Mouse (Mus musculus) kidney, adult 2 months (tissue): ENCODE results near the gene Flot2. TPM values are rescaled to one million over a fixed set of nuclear protein-coding genes. Genes with fewer than 3 reads are reported as not detected.
"Not testable (repeated sequence)": the region's sequence is repeated elsewhere in the genome, so short reads cannot be mapped to it uniquely, and the experiment has no call there.

Source experiments
- DNase-seq: peaks from one replicate; pipeline ENCODE4 v3.0.0; 2021
- H3K27ac ChIP-seq: fragments of 200-500 bp; 2 replicates; pipeline ENCODE4 v1.5.1; 2012; ENCODE audit warnings: low read depth, low read length, control low read depth, inconsistent platforms; ENCODE audit not compliant: insufficient read depth
- H3K27me3 ChIP-seq: fragments of 200-500 bp; replicated peaks from 2 replicates; pipeline ENCODE4 v1.6.1; 2012; ENCODE audit warnings: mild to moderate bottlenecking, moderate library complexity, low read length, inconsistent platforms; ENCODE audit not compliant: control insufficient read depth, insufficient read depth
- H3K36me3 ChIP-seq: fragments of 200-500 bp; 2 replicates; pipeline ENCODE4 v1.6.1; 2012; ENCODE audit warnings: mild to moderate bottlenecking, moderate library complexity, low read length, inconsistent platforms; ENCODE audit not compliant: control insufficient read depth, insufficient read depth
- H3K4me1 ChIP-seq: fragments of 200-500 bp; 2 replicates; pipeline ENCODE4 v1.6.1; 2011; ENCODE audit warnings: low read length; ENCODE audit not compliant: control insufficient read depth, insufficient read depth
- H3K4me3 ChIP-seq: fragments of 200-500 bp; 2 replicates; pipeline ENCODE4 v1.5.1; 2011; ENCODE audit warnings: mild to moderate bottlenecking, low read depth, low read length, control low read depth; ENCODE audit not compliant: insufficient read depth
- CTCF ChIP-seq: fragments of 200-500 bp; conservative IDR thresholded peaks from 2 replicates; pipeline ENCODE4 v1.5.1; 2011; ENCODE audit warnings: low read depth, mild to moderate bottlenecking, control low read depth, low read length, moderate library complexity, mixed read lengths; ENCODE audit not compliant: insufficient read depth, insufficient read length
- POLR2A ChIP-seq: fragments of 200-500 bp; IDR thresholded peaks from one replicate; pipeline ENCODE4 v1.6.1; 2011; ENCODE audit warnings: low read depth, low read length, control low read depth
- WGBS: fragments of 180-500 bp; shearing (Covaris S2); methylation state at CpG from one replicate; pipeline ENCODE4 v1.1.7; 2018; 5-methylcytosine and 5-hydroxymethylcytosine counted together
- polyA plus RNA-seq: library from polyadenylated mRNA; depleted of rRNA; stranded (reverse); fragments of >200 nt; gene quantifications from 2 replicates; pipeline ENCODE4 v1.2.3, GENCODE M21; 2012

Gene Flot2
- polyA plus RNA-seq, 1 experiment, result 95.0 TPM

DNA sequence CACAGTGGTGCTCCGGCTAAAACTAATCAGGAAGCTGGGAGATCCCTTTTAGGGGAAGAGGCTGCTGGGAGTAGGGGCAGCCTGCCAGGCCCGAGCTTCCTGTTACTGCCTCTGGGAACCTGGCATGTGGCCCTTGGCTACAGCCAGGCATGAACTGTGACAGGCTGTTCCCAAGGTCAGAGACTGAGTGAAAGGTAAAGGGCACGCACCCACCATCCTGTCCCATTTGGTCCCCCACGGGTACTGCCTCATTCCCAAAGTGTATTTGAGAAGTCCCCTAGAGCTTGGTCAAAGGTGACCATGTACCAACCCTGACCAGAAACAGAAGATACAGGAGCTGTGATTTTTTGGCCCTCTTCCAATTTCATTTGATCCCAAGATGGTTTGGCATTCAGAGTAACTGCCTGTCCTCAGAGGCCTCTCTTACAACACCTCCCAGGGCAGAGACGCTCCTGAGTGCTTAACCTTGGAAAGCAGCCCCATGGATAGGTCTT lies 7.1 kb downstream of the Flot2 start:
- H3K27ac ChIP-seq, result peak overlapping the region; percentile 83
- H3K4me1 ChIP-seq, result peaks cover 14% of the 10 kb centered on the region; the same call in 1 of the 2 replicates
- DNase-seq, result peak; percentile 96
- H3K4me3 ChIP-seq, result no peak overlapping the region
- H3K27me3 ChIP-seq, result no peaks in the 10 kb centered on the region
- H3K36me3 ChIP-seq, result no peaks in the 10 kb centered on the region
- TF ChIP-seq CTCF (0 out of 2 replicates have a peak, but pooled peaks have one; percentile 1), POLR2A (no peak)
- WGBS, result 6% methylated on average over 5 of the region's 5 CpGs

DNA sequence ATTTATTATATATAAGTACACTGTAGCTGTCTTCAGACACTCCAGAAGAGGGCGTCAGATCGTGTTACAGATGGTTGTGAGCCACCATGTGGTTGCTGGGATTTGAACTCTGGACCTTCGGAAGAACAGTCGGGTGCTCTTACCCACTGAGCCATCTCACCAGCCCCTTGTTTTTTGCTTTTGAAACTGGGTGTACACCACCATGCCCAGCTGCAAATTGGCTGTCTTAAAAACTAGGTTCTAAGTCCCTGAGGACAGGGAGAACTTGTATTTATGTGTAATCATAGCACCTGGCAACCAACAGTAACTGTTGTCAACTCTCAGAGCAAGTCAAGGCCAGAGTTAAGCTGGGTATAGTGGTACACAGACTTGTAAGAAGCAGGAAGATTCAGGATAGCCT lies 10.9 kb downstream of the Flot2 start:
- not testable (repeated sequence) for H3K4me3 ChIP-seq, DNase-seq, H3K36me3 ChIP-seq, H3K27ac ChIP-seq, H3K27me3 ChIP-seq
- WGBS, result 78% methylated on average over 4 of the region's 4 CpGs
- H3K4me1 ChIP-seq, result peaks cover 14% of the 10 kb centered on the region; the same call in 1 of the 2 replicates

DNA sequence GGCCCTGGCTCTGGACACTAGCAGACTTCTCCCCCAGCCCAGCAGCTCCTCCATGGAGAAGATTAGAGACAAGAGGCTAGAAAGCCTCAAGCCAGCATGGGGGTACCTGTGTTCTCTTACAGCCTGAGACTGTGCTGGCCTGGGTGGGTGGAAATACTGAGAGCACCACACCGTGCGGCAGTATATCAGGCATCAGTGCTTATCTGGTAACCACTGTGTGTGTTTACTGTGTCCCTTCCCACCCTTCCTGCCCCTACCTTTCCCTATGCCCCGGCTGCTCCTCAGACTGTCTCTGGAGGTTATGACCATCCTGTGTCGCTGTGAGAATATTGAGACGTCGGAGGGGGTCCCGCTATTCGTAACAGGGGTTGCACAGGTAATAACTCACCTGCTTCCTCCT lies 15.3 kb downstream of the Flot2 start:
- H3K27me3 ChIP-seq, result no peaks in the 10 kb centered on the region
- DNase-seq, result no peak
- TF ChIP-seq POLR2A (no peak), CTCF (no peak)
- no peak overlapping the region for H3K27ac ChIP-seq
- H3K4me1 ChIP-seq, result no peaks in the 10 kb centered on the region
- H3K4me3 ChIP-seq, result no peak overlapping the region
- H3K36me3 ChIP-seq, result no peaks in the 10 kb centered on the region
- WGBS, result 86% methylated on average over 8 of the region's 8 CpGs

DNA sequence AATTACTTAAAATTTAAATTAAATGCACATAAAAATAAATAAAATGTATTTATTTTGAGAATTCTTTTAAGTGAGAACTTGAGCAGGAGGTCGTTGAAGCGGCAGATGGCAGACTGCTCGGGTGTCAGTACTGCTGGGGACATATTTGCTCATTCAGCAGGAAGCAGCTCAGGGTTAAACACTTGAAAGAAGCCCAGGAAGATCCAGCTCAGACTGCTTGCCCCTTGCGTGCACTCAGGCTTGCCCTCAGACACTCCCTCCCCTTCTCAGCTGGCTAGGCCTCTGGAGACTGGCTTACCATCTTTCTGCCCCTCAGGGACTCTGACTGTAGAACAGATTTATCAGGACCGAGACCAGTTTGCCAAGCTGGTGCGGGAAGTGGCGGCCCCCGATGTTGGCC lies 19.2 kb downstream of the Flot2 start:
- Histone ChIP-seq H3K27ac (no peak overlapping the region), H3K27me3 (no peaks in the 10 kb centered on the region), H3K4me1 (no peaks in the 10 kb centered on the region), H3K36me3 (no peaks in the 10 kb centered on the region), H3K4me3 (no peak overlapping the region)
- no peak for TF ChIP-seq POLR2A
- TF ChIP-seq CTCF, result no peak
- DNase-seq, result no peak
- WGBS, result 62% methylated on average over 8 of the region's 8 CpGs

DNA sequence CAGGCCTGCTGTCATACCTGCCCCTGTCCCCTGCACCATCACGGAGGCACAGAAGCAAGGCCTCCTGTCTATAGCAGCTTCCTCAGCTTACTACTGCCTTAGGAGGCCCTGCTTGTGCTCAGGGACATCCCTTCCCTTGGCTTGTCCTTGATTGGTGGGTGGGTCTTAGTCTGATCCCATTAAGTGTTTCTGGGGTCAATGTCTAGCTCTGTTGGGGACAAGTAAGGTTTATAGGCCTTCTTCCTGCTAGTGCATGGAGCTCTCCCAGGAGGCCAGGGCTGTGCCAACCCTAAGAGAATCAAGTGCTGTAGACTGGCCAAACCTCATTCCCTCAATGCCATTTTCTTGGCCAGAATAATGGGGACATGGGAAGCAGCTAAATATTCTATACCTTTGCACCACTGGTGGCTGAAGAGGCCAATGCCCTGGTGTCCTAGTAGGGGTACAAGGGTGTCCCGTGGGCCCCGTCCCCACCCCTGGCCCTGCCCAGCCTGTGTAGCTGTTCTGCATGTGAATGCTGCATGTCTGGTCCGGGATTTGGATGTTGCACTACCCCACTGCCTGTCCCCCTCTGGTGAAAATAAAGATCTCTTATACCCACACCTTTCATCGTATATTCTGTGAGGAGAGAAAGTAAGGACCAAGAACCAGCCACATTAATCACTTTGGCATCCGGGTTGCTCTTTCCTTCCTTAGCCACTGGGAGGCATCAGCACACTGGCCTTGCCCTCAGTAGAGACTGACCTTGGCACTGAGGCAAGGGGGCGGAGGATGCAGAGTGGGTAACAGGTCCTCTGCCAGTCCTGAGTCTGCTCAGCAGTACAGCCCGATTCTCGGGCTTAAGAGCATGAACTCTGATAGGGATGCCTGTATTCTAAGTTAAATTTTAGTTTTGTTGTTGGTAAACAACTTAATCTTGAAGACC lies 22.4 kb downstream of the Flot2 start:
- DNase-seq, result peak; percentile 88
- WGBS, result 38% methylated on average over 9 of the region's 9 CpGs

DNA sequence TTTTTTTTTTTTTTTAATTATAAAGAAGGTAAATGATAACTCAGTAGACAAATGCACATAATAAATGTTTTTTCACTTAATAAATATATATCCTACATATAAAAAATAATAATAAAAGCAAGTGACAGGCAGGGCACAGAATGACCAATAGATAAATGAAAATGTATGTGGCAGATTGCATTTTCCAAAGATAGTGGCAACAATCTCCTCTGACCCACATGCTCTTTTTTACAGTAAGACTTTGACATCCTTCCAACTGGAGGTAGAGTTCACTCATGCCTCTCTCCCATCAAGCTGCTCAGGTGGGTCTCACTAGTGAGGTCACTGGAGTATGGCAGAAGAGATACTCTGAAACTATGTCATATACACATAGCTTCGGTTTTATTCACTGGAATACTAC lies 24.8 kb downstream of the Flot2 start:
- H3K36me3 ChIP-seq, result no peaks in the 10 kb centered on the region
- no peak for TF ChIP-seq POLR2A
- TF ChIP-seq CTCF, result no peak
- H3K27me3 ChIP-seq, result no peaks in the 10 kb centered on the region
- no peak overlapping the region for H3K27ac ChIP-seq
- DNase-seq, result no peak
- H3K4me1 ChIP-seq, result no peaks in the 10 kb centered on the region
- WGBS, result 74% methylated on average over 1 of the region's 1 CpGs
- no peak overlapping the region for H3K4me3 ChIP-seq

More for the DNA sequence above, 22.4 kb downstream of the Flot2 start:
- H3K4me1 ChIP-seq, result no peaks in the 10 kb centered on the region
- no peaks in the 10 kb centered on the region for H3K36me3 ChIP-seq
- no peak overlapping the region for H3K27ac ChIP-seq
- no peaks in the 10 kb centered on the region for H3K27me3 ChIP-seq
- H3K4me3 ChIP-seq, result no peak overlapping the region
- TF ChIP-seq CTCF (peak; percentile 99), POLR2A (no peak)

DNA sequence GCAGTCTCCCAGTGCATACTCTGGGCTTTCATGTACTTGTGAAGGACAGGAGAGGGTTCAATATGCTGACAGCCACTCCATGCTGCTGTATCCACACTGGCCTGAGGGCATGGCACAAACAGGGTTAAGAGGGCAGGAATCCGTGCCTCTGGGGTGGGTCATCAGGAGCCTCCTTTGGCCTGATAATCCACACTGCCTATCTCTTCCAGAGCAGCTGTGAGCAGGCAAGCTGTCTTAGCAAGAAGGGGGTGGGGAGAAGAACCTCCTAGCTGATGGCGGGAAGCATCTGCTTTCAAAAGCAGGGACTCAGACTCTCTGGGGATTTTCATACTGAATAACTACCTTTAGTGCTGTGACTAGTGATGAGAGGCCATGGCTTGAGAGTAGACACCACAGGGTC lies 28.2 kb downstream of the Flot2 start:
- H3K4me3 ChIP-seq, result no peak overlapping the region
- DNase-seq, result no peak
- WGBS, result 66% methylated on average over 2 of the region's 2 CpGs

More for the DNA sequence above, 28.2 kb downstream of the Flot2 start:
- no peak for TF ChIP-seq CTCF
- no peak for TF ChIP-seq POLR2A
- H3K36me3 ChIP-seq, result no peaks in the 10 kb centered on the region
- no peaks in the 10 kb centered on the region for H3K27me3 ChIP-seq
- no peak overlapping the region for H3K27ac ChIP-seq
- no peaks in the 10 kb centered on the region for H3K4me1 ChIP-seq
